Mouse (Mus musculus) heart, embryonic 16.5 days (tissue): ENCODE data around the gene Pla2g16. TPM values are rescaled to one million over a fixed set of nuclear protein-coding genes. Genes with fewer than 3 reads are reported as not detected.

Source experiments
- ATAC-seq: fragments of 200-750 bp; cut with Nextera tagmentation; replicated peaks from 2 replicates; pipeline ENCODE4 v1.8.0; 2017; ENCODE audit warnings: moderate number of reproducible peaks; ENCODE audit not compliant: insufficient read depth, low FRiP score; ENCODE audit errors: extremely low read depth
- H3K27ac ChIP-seq: fragments of 300-500 bp; sonication (generic); 2 replicates; pipeline ENCODE4 v1.5.1; 2014; ENCODE audit warnings: mild to moderate bottlenecking, low read length, control low read depth, moderate library complexity
- H3K27me3 ChIP-seq: fragments of 300-500 bp; sonication (generic); 2 replicates; pipeline ENCODE4 v1.6.1; 2014; ENCODE audit warnings: low read length, mixed read lengths; ENCODE audit not compliant: control insufficient read depth, insufficient read depth
- H3K36me3 ChIP-seq: fragments of 300-500 bp; sonication (generic); 2 replicates; pipeline ENCODE4 v1.6.1; 2014; ENCODE audit not compliant: control insufficient read depth, insufficient read depth
- H3K4me1 ChIP-seq: fragments of 300-500 bp; sonication (generic); 2 replicates; pipeline ENCODE4 v1.6.1; 2014; ENCODE audit warnings: low read length, mixed read lengths; ENCODE audit not compliant: control insufficient read depth, insufficient read depth
- H3K4me2 ChIP-seq: fragments of 300-500 bp; sonication (generic); 2 replicates; pipeline ENCODE4 v1.6.1; 2014; ENCODE audit warnings: low read depth, mild to moderate bottlenecking, control low read depth, low read length
- H3K4me3 ChIP-seq: fragments of 300-500 bp; sonication (generic); 2 replicates; pipeline ENCODE4 v1.5.1; 2014; ENCODE audit warnings: mild to moderate bottlenecking, control low read depth, low read length
- H3K9ac ChIP-seq: fragments of 300-500 bp; sonication (generic); 2 replicates; pipeline ENCODE4 v1.6.1; 2014; ENCODE audit warnings: low read length, control low read depth
- H3K9me3 ChIP-seq: fragments of 300-500 bp; sonication (generic); replicated peaks from 2 replicates; pipeline ENCODE4 v1.6.1; 2016; ENCODE audit warnings: low read length; ENCODE audit not compliant: control insufficient read depth
- WGBS: fragments of 180-500 bp; shearing (Covaris S2); extraction: QIAGEN DNeasy Blood & Tissue Kit; methylation state at CpG from one replicate; pipeline ENCODE4 v1.1.7; 2014; 5-methylcytosine and 5-hydroxymethylcytosine counted together
- polyA plus RNA-seq: library from polyadenylated mRNA; unstranded; fragments of >200 nt; fragmentation: Nextera tagmentation; extraction: Ambion mirVana; gene quantifications from 2 replicates; pipeline ENCODE4 v1.2.1, GENCODE M21; 2015

The Pla2g16 gene
- polyA plus RNA-seq, 1 experiment from 2014 or later, result 51.4 TPM

GRCm38 (mm10) chr19:7558675-7559074, 1.4 kb downstream of the Pla2g16 start:
- no peak for ATAC-seq
- H3K9me3 ChIP-seq, result no peaks in the 10 kb centered on the region
- H3K9ac ChIP-seq, result peak overlapping the region; percentile 73
- H3K4me2 ChIP-seq, result peak overlapping the region; percentile 67
- no peaks in the 10 kb centered on the region for H3K36me3 ChIP-seq
- WGBS, result 66% methylated on average over 4 of the region's 4 CpGs
- H3K4me1 ChIP-seq, result peaks cover 3% of the 10 kb centered on the region; the same call in 1 of the 2 replicates
- no peak overlapping the region for H3K27ac ChIP-seq
- peak overlapping the region; percentile 67 for H3K4me3 ChIP-seq
- H3K27me3 ChIP-seq, result no peaks in the 10 kb centered on the region

- Histone ChIP-seq H3K27me3 (no peaks in the 10 kb centered on the region), H3K36me3 (no peaks in the 10 kb centered on the region), H3K27ac (no peak overlapping the region), H3K4me1 (peaks cover 3% of the 10 kb centered on the region; the same call in 1 of the 2 replicates), H3K4me3 (no peak overlapping the region), H3K4me2 (no peak overlapping the region), H3K9me3 (no peaks in the 10 kb centered on the region), H3K9ac (no peak overlapping the region)
- WGBS, result 48% methylated on average over 4 of the region's 4 CpGs
- ATAC-seq, result no peak
These were observed 2.7 kb downstream of the Pla2g16 start for GRCm38 (mm10) chr19:7559986-7560385.

GRCm38 (mm10) chr19:7561456-7561855, 4.2 kb downstream of the Pla2g16 start:
- Histone ChIP-seq H3K9me3 (no peaks in the 10 kb centered on the region), H3K27me3 (no peaks in the 10 kb centered on the region), H3K36me3 (no peaks in the 10 kb centered on the region), H3K4me2 (no peak overlapping the region), H3K4me1 (peaks cover 3% of the 10 kb centered on the region; the same call in 1 of the 2 replicates), H3K4me3 (no peak overlapping the region), H3K27ac (no peak overlapping the region), H3K9ac (no peak overlapping the region)
- ATAC-seq, result no peak
- WGBS, result 59% methylated on average over 3 of the region's 3 CpGs

GRCm38 (mm10) chr19:7562601-7563129, 5.4 kb downstream of the Pla2g16 start:
- Histone ChIP-seq H3K4me1 (peaks cover 3% of the 10 kb centered on the region; the same call in 1 of the 2 replicates), H3K9ac (no peak overlapping the region), H3K4me3 (no peak overlapping the region), H3K36me3 (no peaks in the 10 kb centered on the region), H3K4me2 (no peak overlapping the region), H3K9me3 (no peaks in the 10 kb centered on the region), H3K27me3 (no peaks in the 10 kb centered on the region), H3K27ac (no peak overlapping the region)
- WGBS, result 73% methylated on average over 10 of the region's 10 CpGs
- no peak for ATAC-seq

GRCm38 (mm10) chr19:7563676-7564075, 6.4 kb downstream of the Pla2g16 start:
- WGBS, result 88% methylated on average over 2 of the region's 2 CpGs
- H3K4me3 ChIP-seq, result no peak overlapping the region

GRCm38 (mm10) chr19:7564457-7564856, 7.2 kb downstream of the Pla2g16 start:
- H3K27ac ChIP-seq, result no peak overlapping the region
- no peaks in the 10 kb centered on the region for H3K36me3 ChIP-seq
- no peak overlapping the region for H3K4me2 ChIP-seq
- no peaks in the 10 kb centered on the region for H3K4me1 ChIP-seq
- ATAC-seq, result no peak
- no peak overlapping the region for H3K9ac ChIP-seq
- WGBS, result 79% methylated on average over 1 of the region's 1 CpGs
- H3K27me3 ChIP-seq, result no peaks in the 10 kb centered on the region
- H3K9me3 ChIP-seq, result no peaks in the 10 kb centered on the region
- H3K4me3 ChIP-seq, result no peak overlapping the region

More at GRCm38 (mm10) chr19:7563676-7564075, 6.4 kb downstream of the Pla2g16 start:
- Histone ChIP-seq H3K4me1 (0 out of 2 replicates have a peak, but pooled peaks cover 3% of the 10 kb centered on the region), H3K9ac (no peak overlapping the region), H3K27ac (no peak overlapping the region), H3K9me3 (no peaks in the 10 kb centered on the region), H3K36me3 (no peaks in the 10 kb centered on the region), H3K27me3 (no peaks in the 10 kb centered on the region), H3K4me2 (no peak overlapping the region)
- ATAC-seq, result no peak

GRCm38 (mm10) chr19:7566826-7567225, 9.6 kb downstream of the Pla2g16 start:
- WGBS, result 71% methylated on average over 3 of the region's 3 CpGs
- Histone ChIP-seq H3K27me3 (no peaks in the 10 kb centered on the region), H3K27ac (no peak overlapping the region), H3K4me1 (no peaks in the 10 kb centered on the region), H3K4me2 (no peak overlapping the region), H3K9me3 (no peaks in the 10 kb centered on the region), H3K4me3 (no peak overlapping the region), H3K36me3 (no peaks in the 10 kb centered on the region), H3K9ac (no peak overlapping the region)
- no peak for ATAC-seq

GRCm38 (mm10) chr19:7568364-7568763, 11.1 kb downstream of the Pla2g16 start:
- no peak overlapping the region for H3K9ac ChIP-seq
- ATAC-seq, result no peak
- H3K36me3 ChIP-seq, result no peaks in the 10 kb centered on the region
- 50% methylated on average over 3 of the region's 3 CpGs for WGBS
- H3K27ac ChIP-seq, result no peak overlapping the region
- no peak overlapping the region for H3K4me3 ChIP-seq
- H3K4me2 ChIP-seq, result no peak overlapping the region
- no peaks in the 10 kb centered on the region for H3K9me3 ChIP-seq
- no peaks in the 10 kb centered on the region for H3K27me3 ChIP-seq
- no peaks in the 10 kb centered on the region for H3K4me1 ChIP-seq

- WGBS, result 77% methylated on average over 5 of the region's 5 CpGs
- no peaks in the 10 kb centered on the region for H3K4me1 ChIP-seq
- no peaks in the 10 kb centered on the region for H3K36me3 ChIP-seq
- no peaks in the 10 kb centered on the region for H3K27me3 ChIP-seq
- no peak overlapping the region for H3K4me2 ChIP-seq
- H3K27ac ChIP-seq, result no peak overlapping the region
- no peak for ATAC-seq
- no peak overlapping the region for H3K4me3 ChIP-seq
- no peak overlapping the region for H3K9ac ChIP-seq
- no peaks in the 10 kb centered on the region for H3K9me3 ChIP-seq
These were observed 12.4 kb downstream of the Pla2g16 start for GRCm38 (mm10) chr19:7569650-7570049.
